Mouse (Mus musculus): ENCODE results near the gene Car15. TPM values are rescaled to one million over a fixed set of nuclear protein-coding genes. Genes with fewer than 3 reads are reported as not detected.

Car15 gene
- polyA plus RNA-seq, 2 experiments from 2014 or later, result 2.7 to 3.3 TPM

DNA sequence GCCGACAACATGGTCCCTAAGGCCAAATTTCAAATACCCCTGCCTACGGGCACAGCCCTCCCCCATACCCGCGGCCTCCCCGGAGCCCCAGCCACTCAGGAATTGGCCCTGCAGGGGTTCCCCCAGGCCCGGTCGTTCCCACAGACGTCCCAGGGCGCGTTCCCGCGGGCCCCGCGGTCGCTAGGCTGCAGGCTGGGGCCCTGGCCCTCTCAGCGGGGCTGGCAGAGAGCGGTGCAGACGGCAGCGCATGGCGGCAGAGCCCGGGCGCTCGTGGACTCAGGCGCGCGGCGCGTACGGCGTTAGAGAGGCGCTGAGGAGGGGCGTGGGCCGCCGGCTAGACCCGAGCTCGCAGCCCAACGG, 4.9 kb downstream of the Car15 start:
- no peak for ATAC-seq

DNA sequence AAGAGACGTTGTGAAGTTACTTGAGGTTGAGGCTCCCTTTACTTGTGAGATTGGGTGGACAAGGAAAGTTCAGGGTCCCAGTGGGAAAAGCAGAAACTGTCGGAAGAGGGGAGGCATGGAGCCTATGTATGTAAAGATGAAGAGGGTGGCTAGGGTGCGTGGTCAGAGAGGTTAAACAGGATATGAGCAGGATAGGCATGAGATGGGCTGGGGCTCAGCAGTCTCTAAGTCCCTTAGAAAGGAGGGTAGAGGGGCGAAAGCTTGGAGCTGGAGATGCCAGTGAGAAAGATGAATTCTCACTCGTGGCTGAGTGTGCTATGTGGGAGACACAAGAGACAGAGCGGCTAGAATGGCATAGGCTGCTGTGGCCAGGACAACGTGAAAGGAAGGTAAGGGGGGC, 5.3 kb downstream of the Car15 start, which contains the start of gene B830017H08Rik:
TSS of gene B830017H08Rik (plus strand) at position 301 of the 400 bp plus-strand sequence.
- no peak for ATAC-seq

DNA sequence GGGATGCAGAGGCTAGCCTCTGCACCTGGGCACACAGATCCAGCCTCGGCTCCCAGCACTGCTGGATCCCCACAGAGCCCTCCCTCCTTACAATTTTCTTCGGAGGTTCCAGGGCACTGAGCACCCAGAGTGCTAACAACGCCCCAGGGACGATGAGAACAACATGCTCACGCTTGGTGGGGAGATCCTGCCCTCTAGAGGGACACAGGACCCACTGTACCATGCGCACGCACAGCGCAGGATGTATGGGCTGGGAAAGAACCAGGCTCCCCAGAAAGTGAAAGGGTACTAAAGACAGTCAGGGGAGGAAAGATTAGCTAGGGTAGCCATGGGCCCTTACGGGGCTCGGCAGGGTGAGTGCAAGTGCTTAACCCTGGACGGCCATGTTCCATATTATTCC, 6.4 kb downstream of the Car15 start:
- ATAC-seq, result no peak

DNA sequence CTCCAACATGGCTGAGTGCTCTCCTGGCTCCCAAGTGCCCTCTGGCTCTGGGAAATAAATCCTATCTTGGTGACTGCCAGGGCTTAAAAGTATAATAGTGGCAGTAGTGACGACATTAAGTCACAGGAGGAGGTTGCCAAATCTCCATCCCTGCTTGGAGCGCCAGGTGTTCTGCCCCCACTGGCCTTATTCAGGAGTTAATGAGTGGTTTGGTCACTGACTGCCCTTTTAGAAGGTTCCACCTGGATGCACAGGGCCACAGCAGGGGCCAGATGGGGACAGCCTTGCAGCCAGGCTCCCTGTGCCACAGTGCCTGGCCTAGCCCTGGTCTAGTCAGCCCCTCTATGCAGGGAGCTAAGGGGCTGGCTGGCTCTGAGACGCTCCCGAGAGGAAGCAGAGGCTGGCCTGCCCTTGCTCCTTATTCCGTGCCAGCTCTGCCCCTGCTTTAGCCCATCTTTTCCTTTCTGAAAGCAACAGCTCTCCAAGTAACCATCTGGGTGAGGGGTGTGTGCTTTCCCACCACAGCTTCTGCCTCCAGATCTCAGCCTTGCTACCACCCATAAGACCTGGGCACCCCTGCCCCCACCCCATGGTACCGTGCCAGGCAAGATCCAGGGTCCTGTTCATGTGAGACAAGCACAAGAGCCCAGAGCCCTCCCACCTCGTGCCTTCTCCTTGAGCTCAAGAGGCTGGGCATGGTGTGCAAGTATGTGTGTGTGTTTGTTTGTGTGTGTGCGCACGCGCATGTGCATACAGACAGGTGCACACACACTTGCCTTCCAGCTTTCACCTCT, 7.6 kb downstream of the Car15 start:
- ATAC-seq, result no peak

DNA sequence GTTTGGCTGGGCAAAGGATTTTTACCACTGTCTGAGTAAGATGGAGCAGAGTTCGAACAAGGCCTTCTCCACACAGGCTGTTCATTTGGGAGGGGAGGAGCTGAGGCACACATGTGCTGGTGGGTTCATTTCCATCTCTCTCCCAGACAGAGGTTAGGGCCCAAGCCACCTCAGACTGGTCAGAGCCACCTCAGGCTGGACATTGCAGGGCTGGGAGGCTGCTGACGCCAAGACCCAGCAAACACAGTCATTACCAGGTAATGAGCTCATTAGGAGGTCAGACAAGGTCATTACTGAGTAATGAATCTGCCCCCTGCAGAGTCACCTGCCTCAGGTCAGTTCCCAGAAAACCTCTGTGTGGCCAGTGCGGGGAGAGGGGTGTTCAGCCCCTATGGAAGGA, 9.3 kb downstream of the Car15 start:
- ATAC-seq, result no peak

DNA sequence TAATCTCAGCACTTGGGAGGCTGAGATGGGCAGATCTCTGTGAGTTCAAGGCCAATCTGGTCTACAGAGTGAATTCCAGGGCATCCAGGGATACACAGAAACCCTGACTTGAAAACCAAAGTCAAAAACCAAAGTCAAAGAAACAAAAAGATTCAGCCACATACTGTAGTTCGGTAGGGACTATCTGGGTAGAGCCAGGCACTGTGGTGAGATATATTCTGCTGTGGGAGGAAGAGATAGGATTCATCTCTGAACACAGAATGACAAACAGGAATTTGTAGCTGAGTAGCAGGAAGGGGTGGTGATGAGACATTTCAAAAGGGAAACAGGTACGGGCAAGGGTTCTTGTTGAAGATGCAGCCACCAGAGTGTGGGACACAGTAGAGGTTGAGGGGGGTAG, 9.9 kb downstream of the Car15 start:
- ATAC-seq, result no peak

DNA sequence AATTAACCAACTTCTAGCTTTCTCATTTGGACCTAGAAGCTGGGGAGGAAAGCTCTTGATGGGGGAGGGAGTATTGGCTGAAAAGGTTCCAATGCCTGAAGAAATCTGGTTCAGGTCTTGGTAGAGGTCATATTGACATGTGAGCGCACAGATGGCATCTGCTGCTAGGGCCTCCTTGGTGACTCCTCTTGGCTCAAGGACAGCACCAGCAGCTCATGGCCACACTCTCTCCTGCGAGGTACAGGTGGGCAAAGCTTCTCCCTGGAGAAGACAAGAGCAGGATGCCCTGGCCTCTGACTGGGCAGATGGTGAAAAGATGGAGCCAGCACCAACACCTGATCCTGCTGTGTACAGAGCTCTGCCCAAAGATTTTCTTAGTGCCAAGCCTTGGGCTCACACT, 11.7 kb downstream of the Car15 start:
- no peak for ATAC-seq

DNA sequence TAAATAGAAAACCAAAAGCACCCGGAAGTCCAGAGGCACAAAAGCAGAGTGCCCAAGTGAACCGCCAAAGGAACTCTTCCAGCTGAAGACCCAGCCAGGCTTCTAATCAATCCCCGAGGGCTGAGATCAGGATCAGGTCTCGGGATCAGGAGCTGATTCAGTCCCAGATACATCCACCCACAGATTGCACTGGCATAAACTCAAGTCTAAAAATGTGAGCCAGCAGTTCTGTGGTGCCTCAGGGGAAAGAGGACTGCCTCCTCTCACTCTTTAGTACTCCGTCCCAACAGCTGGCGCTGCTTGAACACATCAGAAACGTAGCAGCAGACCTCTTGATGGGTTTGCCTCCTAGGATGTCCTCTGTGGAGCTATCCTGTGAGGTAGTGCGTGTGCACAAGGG, 21.6 kb downstream of the Car15 start:
- no peak for ATAC-seq

DNA sequence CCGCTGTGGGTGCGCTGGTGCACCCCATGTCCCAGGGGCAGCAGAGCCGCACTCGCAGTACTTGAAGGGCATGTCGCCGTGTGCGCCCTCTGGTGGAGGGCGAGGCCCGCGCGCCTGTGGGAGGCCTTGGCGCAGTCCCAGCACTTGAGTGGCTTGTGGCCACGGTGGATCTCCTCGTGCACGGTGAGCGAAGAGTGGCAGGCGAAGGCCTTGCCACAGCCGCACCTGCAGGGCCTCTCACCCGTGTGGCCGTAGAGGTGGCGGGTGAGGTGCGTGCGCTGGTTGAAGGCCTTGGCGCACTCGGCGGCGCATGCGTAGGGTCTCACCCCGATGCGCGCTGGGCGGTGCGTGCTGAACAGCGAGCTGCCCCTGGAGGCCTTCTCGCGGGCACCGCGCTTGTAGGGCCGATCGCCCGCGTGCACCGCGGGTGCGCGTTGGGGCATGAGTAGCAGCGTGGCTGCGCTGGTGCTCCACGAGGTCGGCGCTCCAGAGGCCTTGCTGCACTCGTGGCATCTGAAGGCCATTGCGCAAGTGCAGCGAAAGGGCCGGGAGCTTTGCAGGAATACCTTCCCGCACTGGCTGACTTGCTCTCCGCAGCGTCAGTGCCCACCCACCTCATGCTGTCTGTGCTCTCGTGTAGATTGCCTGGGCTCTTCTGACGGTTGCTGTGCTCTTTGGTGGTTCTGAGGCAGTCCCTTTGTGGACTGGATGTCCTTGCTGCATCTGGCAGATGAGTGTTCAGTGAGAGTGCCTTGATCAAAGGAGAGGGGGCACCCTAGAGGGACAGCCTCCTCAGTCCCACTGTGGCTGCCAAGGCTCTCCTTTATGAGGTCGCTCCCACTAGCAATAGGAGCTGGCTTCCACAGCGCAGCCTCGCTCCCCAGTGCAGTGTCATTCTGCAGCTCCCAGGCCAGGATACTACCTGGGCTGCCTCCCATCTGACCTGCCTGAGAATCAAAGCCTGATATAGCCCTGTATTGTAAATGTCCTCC, 22.5 kb downstream of the Car15 start:
- ATAC-seq, result peak; percentile 78

DNA sequence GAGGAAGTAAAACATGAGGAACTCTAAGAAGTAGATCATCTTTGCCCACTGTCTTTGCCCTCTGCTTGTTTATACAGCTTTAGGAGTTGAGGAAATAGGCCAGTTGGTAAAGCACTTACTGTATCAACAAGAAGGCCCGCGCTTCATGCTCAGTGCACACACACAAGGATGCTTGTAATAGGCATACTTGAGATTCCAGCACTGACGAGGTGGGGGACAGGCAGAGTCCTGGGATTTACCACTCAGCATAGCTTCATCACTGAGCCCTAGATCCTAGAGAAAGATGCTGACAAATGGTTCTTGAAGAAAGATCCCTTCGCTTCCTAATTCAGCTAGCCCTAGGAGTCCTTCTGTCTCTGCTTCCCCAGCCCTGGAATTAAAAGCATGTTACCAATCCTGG, 25.0 kb downstream of the Car15 start:
- no peak for ATAC-seq

DNA sequence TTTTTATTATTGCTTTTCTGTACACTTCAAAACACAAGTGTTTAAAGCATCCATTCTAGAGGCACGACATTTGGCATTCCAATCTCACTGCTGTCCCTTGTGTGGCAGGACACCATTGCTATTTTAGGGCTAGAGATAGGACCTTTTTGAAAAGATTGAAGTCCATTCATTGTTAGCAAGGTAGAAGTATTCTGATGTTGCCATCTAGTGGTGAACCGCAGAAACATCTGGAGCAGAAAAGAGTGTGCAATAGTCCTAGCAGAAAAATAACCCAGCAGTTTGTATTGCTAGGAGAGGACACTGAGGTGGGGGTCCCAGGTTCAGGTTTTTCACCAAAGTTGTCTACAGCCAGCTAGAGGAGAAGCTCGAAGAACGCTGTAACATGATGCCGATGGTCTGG, 26.0 kb downstream of the Car15 start:
- peak; percentile 33 for ATAC-seq

DNA sequence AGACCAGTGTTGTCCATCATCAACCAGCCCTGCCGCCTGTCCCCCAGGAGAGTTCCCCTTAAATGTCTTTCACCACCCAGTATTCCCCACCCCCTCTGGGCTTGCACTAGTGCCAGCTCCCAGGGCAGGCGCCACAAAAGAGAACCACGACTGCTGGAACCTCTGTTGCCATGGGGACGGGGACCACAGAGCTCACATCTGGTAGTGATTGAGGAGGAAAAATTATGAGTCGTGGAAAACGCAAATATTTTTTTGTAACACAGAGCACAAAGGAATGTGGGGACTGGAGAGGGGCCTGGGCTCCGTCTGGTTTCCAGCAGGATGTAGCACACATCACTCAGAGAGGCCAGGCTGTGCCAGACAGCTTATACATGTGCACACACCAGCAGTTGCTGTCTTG, 28.5 kb downstream of the Car15 start:
- no peak for ATAC-seq

DNA sequence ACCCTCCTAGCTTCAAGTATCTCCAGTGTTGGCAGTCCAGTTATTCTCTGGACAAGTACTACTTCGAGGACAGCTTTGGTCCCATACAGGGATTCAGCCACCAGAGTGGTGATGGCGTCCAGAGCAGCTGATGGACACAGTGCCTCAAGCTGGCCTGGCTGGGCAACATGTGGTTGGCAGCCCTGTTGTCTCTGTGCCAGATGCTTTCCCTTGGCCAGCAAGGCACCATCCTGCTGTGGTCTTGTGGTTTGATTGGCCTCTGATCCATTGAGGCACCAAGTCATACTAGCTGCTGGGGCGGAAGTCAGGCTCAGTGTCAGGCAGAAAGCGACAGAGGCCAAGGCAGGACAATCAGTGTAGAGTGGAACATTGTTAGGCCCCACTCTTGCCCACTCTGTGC, 29.0 kb downstream of the Car15 start:
- ATAC-seq, result no peak

DNA sequence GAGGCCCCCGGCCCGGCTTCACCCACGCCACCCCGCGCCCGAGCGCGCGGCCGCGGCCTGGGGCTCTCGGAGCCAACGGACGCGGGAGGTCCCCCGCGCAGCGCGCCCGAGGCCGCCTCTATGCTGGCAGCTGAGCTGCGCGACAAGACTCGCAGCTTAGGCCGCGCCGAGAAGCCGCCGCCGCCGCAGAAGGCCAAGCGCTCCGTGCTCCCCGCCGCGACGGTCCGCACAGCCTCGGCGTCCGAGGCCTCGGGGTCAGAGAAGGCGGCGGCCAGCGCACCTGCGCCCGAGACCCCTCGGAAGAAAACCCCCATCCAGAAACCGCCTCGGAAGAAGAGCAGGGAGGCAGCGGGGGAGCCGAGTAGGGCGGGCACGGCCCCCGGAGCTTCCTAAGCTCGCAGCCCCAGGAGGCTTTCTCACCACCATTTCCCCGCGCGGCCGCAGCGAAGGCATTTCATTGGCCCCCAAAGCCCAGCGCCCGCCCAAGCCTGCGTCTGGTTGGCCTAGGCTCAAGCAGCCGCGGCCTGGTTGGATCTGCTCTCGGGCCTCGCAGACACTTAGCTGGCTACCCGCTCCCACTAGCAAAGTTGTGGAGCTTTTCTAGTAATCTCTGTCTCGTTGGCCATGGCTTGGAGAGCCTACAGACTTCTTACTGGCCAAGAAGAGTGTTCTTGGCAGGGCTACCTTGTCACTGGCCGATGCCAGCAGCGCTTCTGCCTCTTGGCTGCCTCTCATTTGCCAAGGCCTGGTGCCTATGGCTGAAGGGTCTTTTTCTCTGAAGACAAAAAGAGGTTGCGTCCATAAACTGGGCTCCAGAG, 30.8 kb downstream of the Car15 start:
- ATAC-seq, result peak; percentile 94

DNA sequence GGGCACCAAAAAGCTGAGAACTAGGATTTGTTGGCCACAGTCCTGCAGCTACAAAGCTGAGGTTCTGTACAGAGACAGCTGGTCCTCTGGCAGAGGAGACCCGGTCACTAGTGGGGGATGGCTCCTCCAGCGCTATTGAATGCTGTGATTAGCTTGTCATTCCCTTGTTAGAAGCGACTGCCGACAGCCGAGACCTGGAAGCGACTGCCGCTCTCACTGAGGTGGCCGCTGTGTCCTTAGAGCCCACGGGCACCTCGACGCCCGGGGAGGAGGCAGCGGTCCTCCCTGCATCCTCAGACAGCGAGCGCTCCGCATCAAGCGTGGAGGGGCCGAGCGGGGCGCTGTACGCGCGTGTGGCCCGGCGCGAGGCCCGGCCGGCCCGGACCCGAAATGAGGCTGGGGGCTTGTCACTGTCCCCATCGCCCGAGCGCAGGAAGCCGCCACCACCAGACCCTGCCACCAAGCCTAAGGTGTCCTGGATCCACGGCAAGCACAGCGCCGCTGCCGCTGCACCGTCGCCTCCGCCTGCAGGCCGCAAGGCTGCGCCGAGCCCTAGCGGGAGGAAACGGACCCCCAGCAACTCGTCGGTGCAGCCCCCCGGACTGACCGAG, 31.5 kb downstream of the Car15 start:
- peak; percentile 9 for ATAC-seq

DNA sequence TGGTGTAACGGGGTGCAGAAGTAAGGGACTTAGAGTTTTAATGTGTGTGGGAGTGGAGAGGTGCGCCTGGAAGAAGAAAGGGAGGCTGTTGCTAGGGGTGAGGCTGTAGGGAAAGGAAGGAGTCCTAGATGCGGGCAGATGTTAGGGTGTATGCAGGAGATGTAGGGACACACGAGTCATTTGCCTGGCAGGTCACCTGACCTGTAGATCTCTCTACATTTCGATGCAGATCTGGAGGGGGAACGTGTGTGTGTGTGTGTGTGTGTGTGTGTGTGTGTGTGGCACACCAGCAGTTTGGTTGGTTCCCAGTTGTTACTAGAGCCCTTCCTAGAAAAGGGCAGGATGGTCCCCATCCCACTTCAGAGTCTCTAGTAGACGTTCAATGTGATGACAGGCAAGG, 33.2 kb downstream of the Car15 start:
- ATAC-seq, result no peak

DNA sequence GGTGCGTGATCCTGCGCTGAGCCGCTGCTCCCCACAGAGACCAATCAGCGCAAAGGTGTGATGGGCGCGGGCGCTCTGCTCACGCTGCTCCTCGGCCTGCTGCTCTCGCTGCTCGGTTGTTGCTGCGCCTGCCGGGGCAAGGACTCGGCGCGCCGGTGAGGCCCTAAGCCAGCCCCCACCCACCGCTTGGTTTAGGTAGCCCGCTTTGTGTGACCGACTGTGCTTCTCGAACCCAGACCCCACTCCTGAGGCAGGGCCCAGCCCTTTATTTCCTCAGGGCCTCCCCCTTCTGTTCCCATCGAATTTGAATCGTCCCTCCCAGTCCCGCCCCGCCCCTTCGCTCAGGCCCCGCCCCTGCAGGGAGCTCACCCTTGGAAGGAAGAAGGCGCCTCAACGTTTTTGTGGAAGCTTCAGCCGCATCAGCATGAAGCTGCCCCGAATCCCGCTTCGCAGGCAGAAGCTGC, 33.7 kb downstream of the Car15 start:
- no peak for ATAC-seq

DNA sequence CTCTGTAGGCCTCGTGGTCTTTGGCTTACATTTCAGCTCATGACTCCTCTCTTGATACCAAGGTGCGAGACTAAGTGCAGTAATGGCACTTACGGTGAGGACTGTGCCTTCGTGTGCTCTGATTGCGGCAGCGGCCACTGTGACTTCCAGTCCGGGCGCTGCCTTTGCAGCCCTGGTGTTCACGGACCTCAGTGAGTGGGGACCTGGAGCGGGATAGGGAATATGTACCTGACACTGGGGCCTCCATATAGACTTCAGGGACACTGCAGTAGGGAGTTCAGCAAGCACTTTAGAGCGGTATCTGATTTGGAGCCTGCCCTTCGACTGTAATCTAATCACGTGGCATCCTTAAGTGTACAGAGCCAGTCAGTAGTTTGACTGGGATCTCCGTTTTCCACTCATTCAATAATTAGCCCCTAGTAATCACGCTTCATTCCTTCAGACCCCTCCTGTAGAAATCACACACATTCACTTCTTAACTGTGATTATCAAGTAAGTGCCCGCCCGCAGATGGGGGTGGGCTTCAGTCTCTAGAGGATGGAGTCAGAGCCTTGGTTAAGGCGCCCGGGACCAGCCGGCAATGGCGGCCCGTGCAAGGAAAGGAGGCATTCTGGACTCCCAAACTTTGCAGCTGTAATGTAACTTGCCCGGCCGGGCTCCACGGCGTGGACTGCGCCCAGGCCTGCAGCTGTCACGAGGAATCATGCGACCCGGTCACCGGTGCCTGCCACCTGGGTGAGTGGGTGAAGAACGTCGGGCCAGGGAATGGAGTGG, 34.3 kb downstream of the Car15 start:
- ATAC-seq, result no peak

DNA sequence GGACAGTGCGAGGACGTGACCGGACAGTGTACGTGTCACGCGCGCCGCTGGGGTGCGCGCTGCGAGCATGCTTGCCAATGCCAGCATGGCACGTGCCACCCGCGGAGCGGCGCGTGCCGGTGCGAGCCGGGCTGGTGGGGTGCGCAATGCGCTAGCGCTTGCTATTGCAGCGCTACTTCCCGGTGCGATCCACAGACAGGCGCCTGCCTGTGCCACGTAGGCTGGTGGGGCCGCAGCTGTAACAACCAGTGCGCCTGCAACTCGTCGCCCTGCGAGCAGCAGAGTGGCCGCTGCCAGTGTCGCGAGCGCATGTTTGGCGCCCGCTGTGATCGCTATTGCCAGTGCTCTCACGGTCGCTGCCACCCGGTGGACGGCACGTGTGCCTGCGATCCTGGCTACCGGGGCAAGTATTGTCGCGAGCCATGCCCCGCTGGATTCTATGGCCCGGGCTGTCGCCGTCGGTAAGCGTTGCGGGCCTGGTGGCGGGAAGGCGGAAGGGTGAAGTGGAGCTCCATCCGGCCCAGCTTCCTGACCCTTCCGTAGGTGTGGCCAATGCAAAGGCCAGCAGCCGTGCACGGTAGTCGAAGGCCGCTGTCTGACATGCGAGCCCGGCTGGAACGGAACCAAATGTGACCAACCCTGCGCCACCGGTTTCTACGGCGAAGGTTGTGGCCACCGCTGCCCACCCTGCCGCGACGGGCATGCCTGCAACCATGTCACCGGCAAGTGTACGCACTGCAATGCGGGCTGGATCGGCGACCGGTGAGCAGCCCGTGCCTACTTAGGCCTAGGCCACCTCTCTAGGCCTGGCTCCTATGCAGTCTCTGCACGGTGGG, 35.1 kb downstream of the Car15 start:
- no peak for ATAC-seq

DNA sequence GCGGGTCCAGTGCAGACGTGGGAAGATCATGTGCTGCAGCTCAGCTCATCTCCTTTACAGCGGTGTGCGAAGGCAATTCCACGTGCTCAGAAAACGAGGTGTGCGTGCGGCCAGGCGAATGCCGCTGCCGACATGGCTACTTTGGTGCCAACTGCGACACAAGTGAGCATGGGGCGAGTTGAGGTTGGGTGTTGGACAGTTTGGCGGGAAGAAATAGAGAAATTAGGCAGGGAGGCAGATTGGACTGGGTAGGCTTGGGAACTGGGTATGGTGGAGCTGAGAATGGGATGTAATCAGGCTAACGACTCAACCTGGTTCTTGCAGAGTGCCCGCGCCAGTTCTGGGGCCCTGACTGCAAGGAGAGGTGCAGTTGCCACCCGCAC, 35.7 kb downstream of the Car15 start:
- no peak for ATAC-seq

Measured in activated CD4-positive, CD25-positive, alpha-beta regulatory T cell, adult 4 months (primary cell).